Mouse (Mus musculus) lung, postnatal 0 days (tissue): ENCODE results near the gene Epc2. TPM values are rescaled to one million over a fixed set of nuclear protein-coding genes. Genes with fewer than 3 reads are reported as not detected.

Experiments
- ATAC-seq: fragments of 200-750 bp; cut with Nextera tagmentation; 2 replicates; pipeline ENCODE4 v1.8.0; 2017; ENCODE audit warnings: moderate library complexity
- DNase-seq: peaks from one replicate; pipeline ENCODE4 v3.0.0-alpha.2; 2016; ENCODE audit warnings: low spot score
- H3K27ac ChIP-seq: fragments of 300-500 bp; sonication (generic); 2 replicates; pipeline ENCODE4 v1.5.1; 2014; ENCODE audit warnings: antibody characterized with exemption, mild to moderate bottlenecking, low read length, mixed read lengths
- H3K27me3 ChIP-seq: fragments of 300-500 bp; sonication (generic); replicated peaks from 2 replicates; pipeline ENCODE4 v1.6.1; 2014; ENCODE audit warnings: low read length, mixed read lengths; ENCODE audit not compliant: insufficient read depth
- H3K36me3 ChIP-seq: fragments of 300-500 bp; sonication (generic); 2 replicates; pipeline ENCODE4 v1.6.1; 2014; ENCODE audit warnings: low read length, mixed read lengths; ENCODE audit not compliant: insufficient read depth
- H3K4me1 ChIP-seq: fragments of 300-500 bp; sonication (generic); 2 replicates; pipeline ENCODE4 v1.6.1; 2014; ENCODE audit warnings: antibody characterized with exemption, low read depth, low read length, mixed read lengths; ENCODE audit not compliant: insufficient read depth
- H3K4me2 ChIP-seq: fragments of 300-500 bp; sonication (generic); replicated peaks from 2 replicates; pipeline ENCODE4 v1.6.1; 2014; ENCODE audit warnings: low read depth, mild to moderate bottlenecking, low read length, moderate library complexity, mixed read lengths
- H3K4me3 ChIP-seq: fragments of 300-500 bp; sonication (generic); 2 replicates; pipeline ENCODE4 v1.5.1; 2014; ENCODE audit warnings: low read depth, low read length
- H3K9ac ChIP-seq: fragments of 300-500 bp; sonication (generic); replicated peaks from 2 replicates; pipeline ENCODE4 v1.6.1; 2014; ENCODE audit warnings: low read depth, mild to moderate bottlenecking
- H3K9me3 ChIP-seq: fragments of 300-500 bp; sonication (generic); 2 replicates; pipeline ENCODE4 v1.6.1; 2016; ENCODE audit warnings: low read length, mixed read lengths
- CTCF ChIP-seq: IDR thresholded peaks from 2 replicates; pipeline ENCODE4 v1.5.1; 2016; ENCODE audit warnings: antibody characterized with exemption, mild to moderate bottlenecking
- EP300 ChIP-seq: IDR thresholded peaks from 2 replicates; pipeline ENCODE4 v1.6.1; 2016; ENCODE audit warnings: antibody characterized with exemption, mild to moderate bottlenecking, control low read depth
- WGBS: fragments of 180-500 bp; shearing (Covaris S2); extraction: QIAGEN DNeasy Blood & Tissue Kit; methylation state at CpG from one replicate; pipeline ENCODE4 v1.1.7; 2014; 5-methylcytosine and 5-hydroxymethylcytosine counted together
- polyA plus RNA-seq: library from polyadenylated mRNA; unstranded; fragments of >200 nt; fragmentation: Nextera tagmentation; extraction: Ambion mirVana; gene quantifications from 2 replicates; pipeline ENCODE4 v1.2.1, GENCODE M21; 2015

The Epc2 gene
- polyA plus RNA-seq, 1 experiment from 2014 or later, result 4.9 TPM

DNA sequence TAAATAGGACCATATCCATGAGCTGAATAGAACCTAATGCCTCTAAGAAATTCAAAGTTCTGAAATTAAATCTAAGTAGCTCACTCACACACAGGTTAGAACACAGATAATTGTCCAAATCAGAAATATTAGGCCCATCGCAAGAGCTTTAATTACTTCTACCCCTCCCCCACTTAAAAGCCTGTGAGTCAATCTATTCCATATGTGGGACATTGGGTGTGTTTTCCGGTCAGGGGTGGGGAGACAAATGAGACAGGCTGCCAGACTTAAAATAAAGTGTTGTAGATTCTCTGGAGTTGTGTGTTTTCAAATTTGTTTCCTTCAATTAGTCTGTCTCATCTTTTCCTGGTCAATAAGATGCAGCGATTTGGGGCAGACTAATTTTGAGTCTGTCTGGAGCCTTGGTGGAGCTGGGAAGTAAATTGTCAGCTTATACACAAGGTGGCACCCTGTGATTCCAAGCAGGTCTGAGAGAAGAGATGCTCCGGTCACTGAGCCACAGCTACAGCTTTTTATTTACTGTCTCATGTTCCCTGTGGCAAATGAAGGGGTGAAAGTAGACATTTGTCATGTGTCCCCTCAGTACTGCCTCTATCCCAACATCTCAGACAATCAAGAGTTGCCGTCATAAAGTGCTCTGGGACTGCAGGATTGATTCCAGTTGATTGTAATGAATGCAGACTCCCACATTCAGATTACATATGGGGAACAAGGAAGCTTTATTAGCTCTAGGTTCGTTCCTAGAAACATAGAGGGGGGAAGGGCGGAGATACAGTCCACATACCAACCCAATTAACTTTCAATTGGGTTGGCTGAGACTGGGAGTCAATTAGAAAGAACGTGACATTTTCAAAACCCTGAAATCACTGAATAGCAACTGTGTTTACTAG is 3.5 kb upstream of the Epc2 start:
- H3K4me3 ChIP-seq, result no peak overlapping the region
- no peaks in the 10 kb centered on the region for H3K27me3 ChIP-seq
- no peak overlapping the region for H3K9ac ChIP-seq
- 57% methylated on average over 8 of the region's 8 CpGs for WGBS
- no peak for ATAC-seq
- peak; percentile 33 for DNase-seq
- no peaks in the 10 kb centered on the region for H3K9me3 ChIP-seq
- H3K4me1 ChIP-seq, result no peaks in the 10 kb centered on the region
- H3K4me2 ChIP-seq, result no peak overlapping the region
- H3K27ac ChIP-seq, result no peak overlapping the region
- no peaks in the 10 kb centered on the region for H3K36me3 ChIP-seq
- no peak for TF ChIP-seq EP300
- peak; percentile 44 for TF ChIP-seq CTCF

DNA sequence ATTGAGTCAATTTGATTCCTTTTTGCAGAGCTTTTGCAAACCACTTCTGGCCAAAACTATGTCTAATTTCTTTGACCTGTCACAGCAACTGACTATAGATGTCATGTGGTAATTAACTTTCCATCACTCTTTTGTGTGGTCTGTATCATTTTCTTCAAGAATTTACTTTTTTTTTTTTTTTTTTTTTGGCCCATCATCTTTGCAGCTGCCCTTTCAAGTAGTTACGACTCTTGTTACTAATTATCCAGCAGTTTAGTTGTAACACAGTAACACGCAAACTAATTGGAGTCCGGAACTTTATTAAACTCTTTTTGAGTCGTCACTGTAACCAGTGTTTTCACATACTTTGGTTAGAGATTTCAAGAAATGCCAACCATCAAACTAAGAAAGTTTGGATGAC is 819 bp upstream of the Epc2 start:
- DNase-seq (peak; percentile 5), ATAC-seq (no peak)
- Histone ChIP-seq H3K4me3 (peak overlapping the region; percentile 94), H3K4me1 (no peaks in the 10 kb centered on the region), H3K27ac (no peak overlapping the region), H3K4me2 (peak overlapping the region; percentile 90), H3K9me3 (no peaks in the 10 kb centered on the region), H3K27me3 (no peaks in the 10 kb centered on the region), H3K36me3 (no peaks in the 10 kb centered on the region), H3K9ac (0 out of 2 replicates have a peak overlapping the region, but pooled peaks have one; percentile 95)
- TF ChIP-seq CTCF (no peak), EP300 (no peak)
- WGBS, result 18% methylated on average over 4 of the region's 4 CpGs

DNA sequence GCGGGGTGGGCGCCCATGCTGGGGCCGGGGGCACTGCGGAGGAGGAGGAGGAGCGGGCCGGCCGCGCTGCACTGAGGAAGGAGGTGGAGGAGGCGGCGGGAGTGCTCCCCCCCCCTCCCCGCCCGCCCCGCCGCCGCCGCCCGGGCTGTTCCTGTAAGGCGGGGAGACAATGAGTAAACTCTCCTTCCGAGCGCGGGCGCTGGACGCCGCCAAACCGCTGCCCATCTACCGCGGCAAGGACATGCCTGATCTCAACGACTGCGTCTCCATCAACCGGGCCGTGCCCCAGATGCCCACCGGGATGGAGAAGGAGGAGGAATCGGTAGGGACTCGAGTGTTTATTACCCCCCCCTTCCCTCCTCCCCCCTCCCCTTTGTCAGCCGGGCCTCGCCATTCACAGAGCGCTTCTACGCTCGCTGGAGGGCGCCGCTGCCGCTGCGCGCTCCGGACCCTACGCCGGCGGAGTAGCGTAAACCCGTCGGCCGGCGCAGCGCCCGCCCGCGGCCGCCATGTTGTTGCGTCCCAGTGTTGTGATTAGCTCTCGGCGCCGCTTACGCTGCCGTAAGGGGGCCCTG is 438 bp downstream of the Epc2 start:
- Histone ChIP-seq H3K4me2 (peak overlapping the region; percentile 94), H3K9ac (peak overlapping the region; percentile 95), H3K9me3 (no peaks in the 10 kb centered on the region), H3K4me1 (no peaks in the 10 kb centered on the region), H3K4me3 (peak overlapping the region; percentile 94), H3K36me3 (no peaks in the 10 kb centered on the region), H3K27me3 (no peaks in the 10 kb centered on the region), H3K27ac (peak overlapping the region; percentile 98)
- ATAC-seq (peak; percentile 91), DNase-seq (peak; percentile 96)
- TF ChIP-seq CTCF (peak; percentile 61), EP300 (no peak)
- 1% methylated on average over 40 of the region's 64 CpGs for whole genome bisulfite sequencing

DNA sequence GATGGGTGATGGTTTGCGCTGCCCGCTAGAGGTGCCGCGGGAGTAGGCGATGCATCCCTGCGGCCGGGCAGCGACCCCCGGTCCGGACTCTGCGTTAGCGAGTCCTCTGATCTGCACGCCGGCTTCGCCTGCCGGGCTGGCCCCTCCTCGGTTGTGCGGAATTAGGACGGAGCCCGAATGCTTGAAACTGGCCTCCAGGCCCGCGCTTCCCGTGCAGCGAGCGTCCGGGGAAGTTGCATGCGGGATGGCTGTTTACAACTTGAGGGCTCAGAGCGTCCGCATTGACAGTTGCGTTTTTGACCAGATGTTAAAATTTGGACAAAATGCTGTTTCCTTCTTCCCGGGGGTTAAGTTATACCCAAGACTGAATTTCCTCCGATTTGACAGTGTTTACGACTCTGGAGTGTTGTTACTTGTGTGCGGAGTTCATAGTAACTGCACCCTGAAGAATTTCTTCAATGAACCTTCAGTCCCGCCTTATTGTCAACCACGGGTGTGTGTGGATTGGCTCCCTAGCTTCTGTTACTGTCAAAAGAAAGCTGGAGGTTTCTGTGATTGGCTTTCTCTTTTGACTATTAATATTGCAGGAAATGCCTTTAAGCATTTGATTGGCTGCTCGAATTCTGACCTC is 1.3 kb downstream of the Epc2 start:
- H3K9me3 ChIP-seq, result no peaks in the 10 kb centered on the region
- H3K36me3 ChIP-seq, result no peaks in the 10 kb centered on the region
- peak overlapping the region; percentile 55 for H3K9ac ChIP-seq
- ATAC-seq (peak; percentile 57), DNase-seq (peak; percentile 96)
- peak overlapping the region; percentile 94 for H3K4me3 ChIP-seq
- peak overlapping the region; percentile 94 for H3K4me2 ChIP-seq
- no peaks in the 10 kb centered on the region for H3K27me3 ChIP-seq
- TF ChIP-seq EP300, result no peak
- no peak for TF ChIP-seq CTCF
- WGBS, result under 1% methylated on average over 37 of the region's 37 CpGs
- no peaks in the 10 kb centered on the region for H3K4me1 ChIP-seq
- peak overlapping the region; percentile 98 for H3K27ac ChIP-seq

DNA sequence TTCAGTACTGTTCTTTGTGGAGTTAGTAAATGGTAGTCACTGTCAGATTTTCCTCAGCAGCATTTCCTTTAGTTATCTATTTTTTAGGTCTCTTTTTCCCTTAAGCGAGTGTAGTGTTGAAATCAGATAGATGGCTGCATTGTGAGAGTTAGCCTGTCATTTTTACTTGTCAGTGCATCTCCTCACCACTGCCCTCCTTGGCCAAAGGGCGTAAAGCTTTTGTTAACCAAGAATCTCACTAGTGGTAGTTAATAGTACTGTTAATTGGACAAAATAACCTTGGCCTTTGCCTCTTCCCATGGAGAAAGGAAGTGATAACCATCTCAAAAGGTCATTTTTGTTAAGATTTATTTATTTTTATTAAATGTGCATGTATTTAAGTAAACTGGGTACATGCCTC is 6.5 kb downstream of the Epc2 start:
- TF ChIP-seq CTCF (peak; percentile 47), EP300 (no peak)
- WGBS, result 71% methylated on average over 2 of the region's 2 CpGs
- Histone ChIP-seq H3K27me3 (no peaks in the 10 kb centered on the region), H3K9me3 (no peaks in the 10 kb centered on the region), H3K4me3 (no peak overlapping the region), H3K27ac (no peak overlapping the region), H3K36me3 (no peaks in the 10 kb centered on the region), H3K9ac (no peak overlapping the region), H3K4me1 (no peaks in the 10 kb centered on the region), H3K4me2 (no peak overlapping the region)
- no peak for DNase-seq
- ATAC-seq, result no peak

DNA sequence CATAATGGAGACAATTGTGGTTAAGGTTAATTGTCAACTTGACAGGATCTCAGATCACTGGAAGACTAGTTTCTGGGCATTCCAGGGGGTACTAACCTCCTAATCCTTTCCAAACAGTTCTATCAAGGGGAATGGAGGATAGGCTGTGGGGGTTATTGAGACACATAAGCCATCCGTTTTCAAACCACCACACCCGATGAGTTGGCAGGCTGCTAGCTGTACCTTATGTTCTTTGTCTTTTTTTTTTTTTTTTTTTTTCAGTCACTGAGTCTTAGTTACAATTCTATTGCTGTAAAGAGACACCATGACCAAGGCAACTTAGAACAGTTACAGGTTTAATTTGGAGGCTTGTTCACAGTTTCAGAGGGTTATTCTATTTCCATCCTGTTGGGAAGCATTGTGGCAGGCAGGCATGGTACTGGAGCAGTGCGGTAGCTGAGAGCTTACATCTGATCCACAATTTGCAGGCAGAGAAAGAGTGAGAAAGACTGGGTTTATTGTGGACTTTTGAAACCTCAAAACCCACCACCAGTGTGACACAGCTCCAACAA is 14.5 kb downstream of the Epc2 start:
- Histone ChIP-seq H3K9ac (no peak overlapping the region), H3K4me2 (no peak overlapping the region), H3K9me3 (no peaks in the 10 kb centered on the region), H3K27me3 (no peaks in the 10 kb centered on the region), H3K27ac (no peak overlapping the region), H3K4me3 (no peak overlapping the region), H3K36me3 (no peaks in the 10 kb centered on the region), H3K4me1 (no peaks in the 10 kb centered on the region)
- 57% methylated on average over 3 of the region's 3 CpGs for WGBS
- DNase-seq, result no peak
- TF ChIP-seq EP300, result no peak
- no peak for TF ChIP-seq CTCF
- ATAC-seq, result no peak
